Mouse (Mus musculus): Measurements from ENCODE around the gene Gtf2h2.
"Not testable (repeated sequence)": the region's sequence is repeated elsewhere in the genome, so short reads cannot be mapped to it uniquely, and the experiment has no call there.

The Gtf2h2 gene

DNA sequence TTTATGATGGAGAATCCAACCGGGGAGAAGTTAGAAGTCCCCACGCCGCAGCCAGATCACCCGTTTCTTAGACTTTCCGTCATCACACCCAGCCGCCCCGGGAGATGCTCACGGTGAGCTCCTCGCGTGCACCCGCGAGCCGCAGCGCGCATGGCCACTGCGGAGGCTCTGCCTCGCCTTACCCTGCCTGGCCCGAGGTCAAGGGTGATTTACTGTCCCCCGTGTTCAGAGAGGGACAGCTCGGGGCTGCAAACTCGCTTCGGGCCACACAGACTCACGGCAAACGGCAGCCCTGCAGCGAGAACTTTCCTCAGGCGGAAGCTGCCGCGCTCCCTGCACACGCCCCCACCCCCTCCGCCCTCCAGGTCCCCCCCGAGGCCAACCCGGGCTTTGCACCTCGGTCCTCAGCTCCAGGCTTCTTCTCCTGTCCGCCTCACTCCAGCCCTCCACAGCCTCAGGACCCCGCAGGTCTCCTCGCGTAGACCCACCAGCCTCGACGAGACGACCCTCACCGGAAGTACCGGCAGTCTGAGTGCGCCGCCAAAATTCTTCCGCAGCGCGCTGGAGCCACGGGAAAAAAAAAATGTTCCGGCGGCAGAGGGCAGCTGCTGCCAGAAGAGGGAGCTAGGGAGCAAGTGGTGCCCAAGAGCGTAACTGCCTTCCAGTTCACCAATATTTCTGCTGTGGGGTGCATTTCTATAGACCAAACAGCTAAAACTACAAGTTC lies at the start of gene Gtf2h2:
Gene Gtf2h2, minus strand, starts transcription at position 519 of the 727 bp plus-strand sequence.
- peak; percentile 85 for DNase-seq (ENCODE audit: low spot score)

GRCm38 (mm10) chr13:100536149-100536548 lies 43.8 kb upstream of the Gtf2h2 start:
- DNase-seq (ENCODE audit: low spot score) = no peak

DNA sequence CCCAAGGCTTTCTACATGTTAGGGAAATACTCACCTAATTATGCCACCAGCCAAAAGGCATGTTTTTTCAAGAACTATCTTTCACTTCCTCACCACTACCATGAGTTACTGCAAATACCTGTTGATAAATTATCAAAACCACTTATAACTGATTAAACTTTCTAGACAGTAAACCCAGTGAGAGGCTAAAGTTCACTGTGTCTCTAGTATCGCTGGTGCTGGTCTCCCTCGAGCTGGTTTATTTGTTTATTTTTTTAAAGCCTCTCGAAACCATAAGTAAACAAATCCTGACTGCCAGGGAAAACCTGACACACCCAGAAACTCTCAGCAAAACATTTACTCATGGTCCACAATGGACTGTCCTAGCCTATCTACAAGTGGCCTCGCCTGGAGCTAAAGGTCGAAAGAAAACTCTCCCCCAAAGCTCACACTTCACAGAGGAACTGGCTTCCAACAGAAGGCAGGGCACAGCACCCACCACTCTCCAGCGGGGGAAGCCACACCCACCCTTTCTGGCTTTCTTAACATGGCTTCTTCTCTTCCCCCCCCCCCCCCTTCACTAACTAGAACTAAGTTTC lies 40.5 kb upstream of the Gtf2h2 start:
- DNase-seq (ENCODE audit: low spot score) = no peak

- no peak for DNase-seq (ENCODE audit: low spot score)
Observed at GRCm38 (mm10) chr13:100526649-100527038, 34.3 kb upstream of the Gtf2h2 start.

DNA sequence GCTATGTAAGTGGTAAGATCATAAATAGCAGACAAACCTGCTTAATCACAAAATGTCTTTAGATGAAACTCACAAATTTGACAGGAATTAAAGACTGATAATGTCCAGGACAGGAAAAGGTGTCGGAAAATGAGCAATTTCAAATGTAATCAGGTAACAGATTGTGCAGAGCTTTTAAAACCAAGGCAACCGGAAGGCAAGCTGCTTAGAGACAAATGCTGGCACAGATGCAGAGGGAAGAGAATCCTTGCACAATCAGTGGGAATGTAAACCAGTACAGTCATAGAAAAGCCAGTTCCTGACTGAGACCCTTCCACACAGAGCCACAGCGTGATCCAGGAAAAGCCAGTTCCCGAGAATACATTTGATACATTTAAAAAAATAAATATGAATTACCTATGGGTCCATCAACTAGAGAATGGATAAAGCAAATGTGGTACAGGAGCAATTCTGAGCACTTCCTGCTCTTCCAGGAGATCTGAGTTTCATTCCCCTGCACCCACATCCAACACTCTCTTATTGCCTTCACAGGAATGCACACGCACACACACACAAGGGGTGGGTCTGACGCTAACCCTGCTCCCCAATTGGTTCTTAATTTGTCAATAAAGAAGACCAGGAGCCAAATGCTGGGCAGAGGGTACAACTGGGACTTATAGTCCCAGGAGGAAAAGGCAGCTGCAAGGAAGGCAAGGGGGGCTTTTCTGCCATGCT lies 33.7 kb upstream of the Gtf2h2 start:
- no peak for DNase-seq (ENCODE audit: low spot score)

DNA sequence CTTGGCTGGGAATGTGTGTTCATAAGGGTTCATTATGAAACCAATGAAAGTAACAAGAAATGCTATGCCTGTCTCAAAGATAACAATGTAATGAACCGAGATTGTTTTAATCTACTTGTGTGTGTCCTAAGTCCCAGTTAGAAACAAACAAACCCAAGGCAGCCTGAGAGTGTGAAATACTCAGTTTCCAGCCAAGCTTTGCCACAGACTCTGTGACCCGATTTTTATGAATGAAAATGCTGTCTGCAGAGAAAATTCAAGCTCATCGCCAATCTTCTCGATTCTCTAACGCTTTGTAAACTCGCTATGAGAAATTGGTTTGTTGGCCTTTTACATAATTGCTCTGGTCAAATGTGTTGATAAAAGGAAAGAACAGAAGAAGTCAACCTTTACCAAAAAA lies 32.5 kb upstream of the Gtf2h2 start:
- no peak for DNase-seq (ENCODE audit: low spot score)

DNA sequence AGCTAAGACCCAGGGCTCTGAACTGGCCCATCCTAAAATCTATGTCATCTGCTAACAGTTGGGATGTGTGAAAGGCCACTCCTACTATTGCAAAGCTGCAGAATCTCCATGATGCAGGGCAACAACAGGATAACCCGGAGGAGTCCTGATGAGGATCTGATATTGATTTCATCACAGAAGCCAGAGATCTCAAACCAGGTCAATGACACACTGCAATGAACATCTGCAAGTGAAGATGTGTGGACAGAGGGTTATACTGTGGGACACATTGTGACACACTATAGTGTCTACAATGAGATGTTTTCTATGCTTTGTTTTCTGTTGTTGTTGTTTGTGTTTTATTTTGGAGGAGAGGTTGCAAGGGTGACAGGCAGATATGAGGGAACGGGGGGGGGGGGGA lies 31.3 kb upstream of the Gtf2h2 start:
- no peak for DNase-seq (ENCODE audit: low spot score)

DNA sequence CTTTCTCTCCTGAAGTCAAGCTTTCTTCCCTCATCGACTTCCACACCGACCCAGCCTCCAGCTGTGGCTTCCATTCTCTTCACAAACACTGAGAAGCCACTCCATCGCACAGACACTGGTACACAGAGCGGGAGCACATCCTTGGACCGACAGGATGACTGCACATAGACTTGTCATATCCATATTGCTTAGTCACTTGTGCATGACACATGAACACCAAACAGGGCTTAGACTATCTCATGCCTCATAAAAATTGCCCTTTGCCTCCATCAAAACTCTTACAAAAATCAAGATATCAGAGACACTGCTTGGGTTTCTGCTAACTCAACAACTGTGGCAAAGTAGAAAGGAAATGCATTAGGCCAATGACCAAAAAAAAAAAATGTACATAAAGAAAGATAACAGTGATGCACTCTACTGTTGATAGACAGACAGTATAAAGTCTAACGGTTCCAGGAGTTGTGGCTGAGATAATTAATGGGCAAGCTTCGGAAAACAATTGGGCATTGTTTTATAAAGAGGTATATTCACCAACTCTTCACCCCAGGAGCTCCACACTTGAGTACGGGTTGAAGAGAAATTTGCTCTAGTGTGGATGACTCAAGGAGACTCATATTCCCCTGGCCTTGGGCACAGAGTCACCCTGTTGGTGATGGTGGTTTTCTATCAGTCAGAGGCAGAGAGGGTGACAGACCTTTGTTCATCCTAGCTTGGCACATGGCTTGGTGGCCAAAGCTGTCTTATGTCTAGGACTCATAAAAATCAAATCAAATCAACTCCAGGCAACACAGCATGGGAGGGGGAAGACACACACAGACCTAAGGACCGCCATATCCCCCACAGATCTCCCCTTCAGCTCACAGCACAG lies 29.6 kb upstream of the Gtf2h2 start:
- no peak for DNase-seq (ENCODE audit: low spot score)

GRCm38 (mm10) chr13:100519162-100519561 lies 26.8 kb upstream of the Gtf2h2 start:
- DNase-seq (ENCODE audit: low spot score) = no peak

DNA sequence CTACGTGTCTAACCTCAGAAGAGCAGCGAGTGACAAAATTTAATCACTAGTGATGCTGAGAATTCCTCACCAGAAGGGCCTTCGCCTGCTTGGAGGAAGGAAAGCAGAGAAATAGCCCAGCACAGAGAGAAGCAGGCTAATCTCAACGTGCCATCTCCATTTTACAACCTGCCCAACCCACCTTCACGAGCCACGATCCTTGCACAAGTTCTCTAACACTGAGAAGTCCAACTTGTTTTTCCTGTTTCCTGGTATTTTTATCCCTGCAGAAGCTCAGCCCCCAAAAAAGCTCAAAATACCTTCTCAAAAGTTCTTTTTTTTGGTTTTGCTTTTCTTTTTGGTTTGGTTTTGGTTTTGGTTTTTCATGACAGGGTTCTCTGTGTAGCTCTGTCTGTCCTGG lies 25.8 kb upstream of the Gtf2h2 start:
- DNase-seq (ENCODE audit: low spot score) = peak; percentile 56

DNA sequence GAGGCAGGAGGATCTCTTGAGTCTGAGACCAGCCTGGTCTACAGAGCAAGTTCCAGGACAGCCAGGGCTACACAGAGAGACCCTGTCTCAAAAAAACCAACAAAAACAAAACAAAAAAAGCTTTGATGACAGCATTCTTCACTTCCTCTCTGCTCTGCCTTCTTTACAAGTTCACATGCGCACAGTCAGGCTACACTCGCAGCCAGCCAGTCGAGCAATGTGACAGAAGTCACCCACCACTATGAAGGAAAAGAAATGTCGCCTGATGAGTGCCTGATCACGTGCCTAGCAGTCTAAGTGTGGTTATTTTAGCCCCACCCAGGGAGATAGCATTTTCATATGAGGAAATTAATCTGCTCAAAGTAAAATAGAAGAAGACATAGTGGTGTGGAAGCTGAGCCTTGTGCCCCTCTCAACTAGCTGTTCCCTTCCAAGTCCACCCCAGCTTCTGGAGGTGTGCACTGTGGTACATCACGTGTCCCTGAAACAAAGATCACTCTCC lies 25.3 kb upstream of the Gtf2h2 start:
- no peak for DNase-seq (ENCODE audit: low spot score)

GRCm38 (mm10) chr13:100516213-100517105 lies 24.1 kb upstream of the Gtf2h2 start:
- DNase-seq (ENCODE audit: low spot score) = peak; percentile 42

GRCm38 (mm10) chr13:100512792-100513191 lies 20.4 kb upstream of the Gtf2h2 start:
- DNase-seq (ENCODE audit: low spot score) = no peak

DNA sequence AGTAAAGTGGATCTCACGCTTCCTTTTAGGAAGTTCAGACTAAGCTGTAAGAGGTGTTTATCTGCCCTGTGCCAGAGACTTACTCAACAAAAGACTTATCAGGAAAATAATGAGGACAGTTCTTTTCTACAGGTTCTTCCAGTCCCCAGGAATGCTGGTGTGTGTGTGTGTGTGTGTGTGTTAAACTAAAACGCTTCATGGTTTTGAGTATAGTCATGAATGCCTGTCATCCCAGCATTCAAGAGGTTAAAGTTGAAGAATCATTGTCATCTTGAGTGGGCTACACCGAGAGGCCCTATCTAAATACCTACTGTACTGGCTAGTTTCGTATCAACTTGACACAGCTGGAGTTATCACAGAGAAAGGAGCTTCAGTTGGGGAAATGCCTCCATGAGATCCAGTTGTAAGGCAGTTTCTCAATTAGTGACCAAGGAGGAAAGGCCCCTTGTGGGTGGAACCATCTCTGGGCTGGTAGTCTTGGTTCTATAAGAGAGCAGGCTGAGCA lies 19.5 kb upstream of the Gtf2h2 start:
- DNase-seq (ENCODE audit: low spot score) = no peak

DNA sequence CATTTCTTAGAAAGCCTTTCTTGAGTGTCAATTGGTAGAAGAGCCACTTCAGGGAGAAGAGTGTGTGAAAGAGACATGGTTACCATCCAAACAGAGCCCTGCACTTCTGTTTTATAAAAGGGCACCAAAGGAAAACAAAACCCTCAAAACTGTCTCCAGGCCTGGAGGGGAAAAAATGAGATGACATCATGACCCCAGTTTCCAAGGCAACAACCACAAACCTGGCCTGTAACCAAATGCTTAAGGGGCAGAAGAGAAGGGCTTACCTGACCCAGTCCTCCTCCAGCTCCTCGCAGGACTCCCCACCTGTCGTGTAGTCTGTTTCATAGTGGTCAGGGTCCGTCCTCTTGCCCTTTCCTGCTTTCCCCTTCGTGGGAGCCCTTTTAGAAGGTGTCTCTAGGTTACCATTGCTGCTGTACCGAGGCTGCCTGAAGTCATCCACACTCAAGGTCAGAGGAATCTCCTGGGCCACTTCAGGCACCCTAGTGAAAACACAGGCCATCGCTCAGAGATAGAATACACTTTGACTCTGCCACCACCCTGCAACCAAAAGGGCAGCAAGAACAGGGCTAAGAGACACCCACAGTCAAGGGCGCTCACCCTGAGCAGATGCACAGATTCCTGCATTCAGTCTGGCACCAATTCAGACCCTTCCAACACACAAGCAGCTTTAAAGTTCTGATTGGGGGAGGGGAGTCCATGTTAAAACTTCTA lies 18.9 kb upstream of the Gtf2h2 start:
- DNase-seq (ENCODE audit: low spot score) = no peak

DNA sequence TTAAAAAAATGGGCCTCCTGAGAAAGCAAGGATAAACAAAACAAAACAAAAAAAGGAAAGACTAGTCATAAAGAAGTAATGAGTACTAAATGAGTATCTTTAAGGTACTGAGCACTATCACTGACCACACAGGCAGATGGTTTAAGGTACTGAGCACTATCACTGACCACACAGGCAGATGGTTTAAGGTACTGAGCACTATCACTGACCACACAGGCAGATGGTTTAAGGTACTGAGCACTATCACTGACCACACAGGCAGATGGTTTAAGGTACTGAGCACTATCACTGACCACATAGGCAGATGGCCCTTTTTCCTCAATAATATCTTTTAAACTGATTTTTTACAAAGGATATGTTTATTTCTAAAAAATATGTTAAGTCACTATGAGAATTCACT lies 7.2 kb upstream of the Gtf2h2 start:
- DNase-seq (ENCODE audit: low spot score) = not testable (repeated sequence)

DNA sequence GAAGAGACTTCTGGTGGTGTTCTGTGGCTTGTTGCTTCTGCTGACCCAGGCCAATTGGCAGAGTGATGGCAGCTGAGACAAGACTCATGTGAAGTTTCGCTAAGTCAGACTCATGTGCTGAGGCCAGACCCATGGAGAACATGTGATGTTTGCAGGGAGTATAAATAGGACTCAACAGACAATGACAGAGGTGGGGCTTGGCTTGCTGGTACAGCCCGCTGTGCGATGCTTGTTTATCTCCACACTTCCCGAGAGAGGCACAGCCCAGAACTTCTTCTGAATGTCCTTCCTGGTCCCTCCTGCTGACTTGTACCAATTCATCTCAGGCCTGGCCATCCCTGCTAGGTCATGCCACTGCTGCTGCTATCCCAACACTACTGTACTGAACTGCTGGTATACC lies 3.0 kb upstream of the Gtf2h2 start:
- DNase-seq (ENCODE audit: low spot score) = no peak

GRCm38 (mm10) chr13:100494370-100494769 lies 2.0 kb upstream of the Gtf2h2 start:
- not testable (repeated sequence) for DNase-seq (ENCODE audit: low spot score)

DNA sequence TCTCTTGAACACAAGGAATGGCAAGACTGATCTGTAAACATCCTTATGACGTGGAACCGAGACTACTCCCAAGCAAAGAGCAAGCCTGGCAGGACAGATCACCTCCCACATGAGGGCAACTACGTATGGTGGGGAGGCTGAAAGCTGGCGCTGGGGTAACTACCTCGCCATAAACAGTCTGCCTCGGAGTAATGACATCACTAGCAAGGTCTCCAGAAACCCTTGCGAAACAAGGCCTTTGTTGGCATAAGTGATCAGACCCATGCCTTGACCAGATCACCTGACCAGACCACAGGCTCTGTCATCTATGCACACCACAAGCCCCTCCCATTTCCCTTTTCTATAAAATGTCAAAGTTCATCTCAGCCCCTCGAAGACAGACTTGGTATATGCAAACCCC lies 934 bp upstream of the Gtf2h2 start:
- no peak for DNase-seq (ENCODE audit: low spot score)

- no peak for DNase-seq (ENCODE audit: low spot score)
Observed at GRCm38 (mm10) chr13:100491623-100492022, 756 bp downstream of the Gtf2h2 start.

Data from urinary bladder, postnatal 14 days (tissue).